Mouse (Mus musculus): ENCODE measurements around the gene Nup210l. TPM values are rescaled to one million over a fixed set of nuclear protein-coding genes. Genes with fewer than 3 reads are reported as not detected.

Gene Nup210l
- polyA plus RNA-seq, 1 experiment from 2014 or later: 0.53 TPM

GRCm38 (mm10) chr3:90155996-90156395, 52.1 kb downstream of the Nup210l start:
- Histone ChIP-seq H3K4me3 (ENCODE audit: low read depth, low read length) (no peak overlapping the region), H3K27me3 (replicated peaks; ENCODE audit: control insufficient read depth, insufficient read depth, low read length) (no peaks in the 10 kb centered on the region), H3K9ac (ENCODE audit: low read length) (no peak overlapping the region), H3K4me2 (ENCODE audit: low read length) (no peak overlapping the region), H3K9me3 (ENCODE audit: control insufficient read depth, low read length) (no peaks in the 10 kb centered on the region), H3K36me3 (ENCODE audit: control insufficient read depth, insufficient read depth, low read length) (no peaks in the 10 kb centered on the region), H3K4me1 (replicated peaks; ENCODE audit: control insufficient read depth, insufficient read depth, low read length) (no peaks in the 10 kb centered on the region), H3K27ac (ENCODE audit: low read depth) (no peak overlapping the region)
- 62% methylated on average over 5 of the region's 5 CpGs for WGBS
- ATAC-seq (replicated peaks; ENCODE audit: low FRiP score, low TSS enrichment, low read depth) (no peak), DNase-seq (ENCODE audit: low spot score) (no peak)

GRCm38 (mm10) chr3:90159757-90160156, 55.8 kb downstream of the Nup210l start:
- no peak overlapping the region for H3K4me3 ChIP-seq (ENCODE audit: low read depth, low read length)
- H3K9ac ChIP-seq (ENCODE audit: low read length): no peak overlapping the region
- ATAC-seq (replicated peaks; ENCODE audit: low FRiP score, low TSS enrichment, low read depth) (no peak), DNase-seq (ENCODE audit: low spot score) (no peak)
- no peaks in the 10 kb centered on the region for H3K9me3 ChIP-seq (ENCODE audit: control insufficient read depth, low read length)
- no peak overlapping the region for H3K4me2 ChIP-seq (ENCODE audit: low read length)
- H3K27me3 ChIP-seq (replicated peaks; ENCODE audit: control insufficient read depth, insufficient read depth, low read length): no peaks in the 10 kb centered on the region
- no peaks in the 10 kb centered on the region for H3K4me1 ChIP-seq (replicated peaks; ENCODE audit: control insufficient read depth, insufficient read depth, low read length)
- 90% methylated on average over 9 of the region's 9 CpGs for WGBS
- H3K36me3 ChIP-seq (ENCODE audit: control insufficient read depth, insufficient read depth, low read length): no peaks in the 10 kb centered on the region
- H3K27ac ChIP-seq (ENCODE audit: low read depth): no peak overlapping the region

GRCm38 (mm10) chr3:90161541-90161940, 57.6 kb downstream of the Nup210l start:
- WGBS: 78% methylated on average over 3 of the region's 3 CpGs
- no peak overlapping the region for H3K9ac ChIP-seq (ENCODE audit: low read length)

GRCm38 (mm10) chr3:90179566-90179965, 75.6 kb downstream of the Nup210l start:
- no peak for ATAC-seq (replicated peaks; ENCODE audit: low FRiP score, low TSS enrichment, low read depth)
- Histone ChIP-seq H3K4me1 (replicated peaks; ENCODE audit: control insufficient read depth, insufficient read depth, low read length) (no peaks in the 10 kb centered on the region), H3K4me2 (ENCODE audit: low read length) (no peak overlapping the region), H3K27me3 (replicated peaks; ENCODE audit: control insufficient read depth, insufficient read depth, low read length) (no peaks in the 10 kb centered on the region), H3K9ac (ENCODE audit: low read length) (no peak overlapping the region), H3K9me3 (ENCODE audit: control insufficient read depth, low read length) (no peaks in the 10 kb centered on the region), H3K27ac (ENCODE audit: low read depth) (no peak overlapping the region), H3K4me3 (ENCODE audit: low read depth, low read length) (no peak overlapping the region), H3K36me3 (ENCODE audit: control insufficient read depth, insufficient read depth, low read length) (no peaks in the 10 kb centered on the region)
- 74% methylated on average over 3 of the region's 3 CpGs for WGBS
- DNase-seq (ENCODE audit: low spot score): no peak

More at GRCm38 (mm10) chr3:90161541-90161940, 57.6 kb downstream of the Nup210l start:
- no peaks in the 10 kb centered on the region for H3K4me1 ChIP-seq (replicated peaks; ENCODE audit: control insufficient read depth, insufficient read depth, low read length)
- H3K4me2 ChIP-seq (ENCODE audit: low read length): no peak overlapping the region
- ATAC-seq (replicated peaks; ENCODE audit: low FRiP score, low TSS enrichment, low read depth) (no peak), DNase-seq (ENCODE audit: low spot score) (no peak)
- H3K36me3 ChIP-seq (ENCODE audit: control insufficient read depth, insufficient read depth, low read length): no peaks in the 10 kb centered on the region
- H3K9me3 ChIP-seq (ENCODE audit: control insufficient read depth, low read length): no peaks in the 10 kb centered on the region
- H3K27me3 ChIP-seq (replicated peaks; ENCODE audit: control insufficient read depth, insufficient read depth, low read length): no peaks in the 10 kb centered on the region
- H3K27ac ChIP-seq (ENCODE audit: low read depth): no peak overlapping the region
- H3K4me3 ChIP-seq (ENCODE audit: low read depth, low read length): no peak overlapping the region

GRCm38 (mm10) chr3:90183581-90183980, 79.6 kb downstream of the Nup210l start:
- WGBS: 76% methylated on average over 3 of the region's 3 CpGs
- Histone ChIP-seq H3K9ac (ENCODE audit: low read length) (no peak overlapping the region), H3K4me1 (replicated peaks; ENCODE audit: control insufficient read depth, insufficient read depth, low read length) (no peaks in the 10 kb centered on the region), H3K36me3 (ENCODE audit: control insufficient read depth, insufficient read depth, low read length) (no peaks in the 10 kb centered on the region), H3K27me3 (replicated peaks; ENCODE audit: control insufficient read depth, insufficient read depth, low read length) (no peaks in the 10 kb centered on the region), H3K9me3 (ENCODE audit: control insufficient read depth, low read length) (no peaks in the 10 kb centered on the region), H3K4me2 (ENCODE audit: low read length) (no peak overlapping the region), H3K4me3 (ENCODE audit: low read depth, low read length) (no peak overlapping the region), H3K27ac (ENCODE audit: low read depth) (no peak overlapping the region)
- no peak for ATAC-seq (replicated peaks; ENCODE audit: low FRiP score, low TSS enrichment, low read depth)
- DNase-seq (ENCODE audit: low spot score): no peak

GRCm38 (mm10) chr3:90190859-90191510, 87.1 kb downstream of the Nup210l start:
- Histone ChIP-seq H3K4me3 (ENCODE audit: low read depth, low read length) (no peak overlapping the region), H3K27ac (ENCODE audit: low read depth) (no peak overlapping the region), H3K36me3 (ENCODE audit: control insufficient read depth, insufficient read depth, low read length) (no peaks in the 10 kb centered on the region), H3K9ac (ENCODE audit: low read length) (no peak overlapping the region), H3K27me3 (replicated peaks; ENCODE audit: control insufficient read depth, insufficient read depth, low read length) (no peaks in the 10 kb centered on the region), H3K4me2 (ENCODE audit: low read length) (no peak overlapping the region), H3K9me3 (ENCODE audit: control insufficient read depth, low read length) (no peaks in the 10 kb centered on the region), H3K4me1 (replicated peaks; ENCODE audit: control insufficient read depth, insufficient read depth, low read length) (no peaks in the 10 kb centered on the region)
- peak; percentile 60 for DNase-seq (ENCODE audit: low spot score)
- 67% methylated on average over 11 of the region's 11 CpGs for WGBS
- no peak for ATAC-seq (replicated peaks; ENCODE audit: low FRiP score, low TSS enrichment, low read depth)

GRCm38 (mm10) chr3:90194759-90195158, 90.8 kb downstream of the Nup210l start:
- Histone ChIP-seq H3K27me3 (replicated peaks; ENCODE audit: control insufficient read depth, insufficient read depth, low read length) (no peaks in the 10 kb centered on the region), H3K9me3 (ENCODE audit: control insufficient read depth, low read length) (no peaks in the 10 kb centered on the region), H3K4me3 (ENCODE audit: low read depth, low read length) (no peak overlapping the region), H3K27ac (ENCODE audit: low read depth) (no peak overlapping the region), H3K36me3 (ENCODE audit: control insufficient read depth, insufficient read depth, low read length) (no peaks in the 10 kb centered on the region), H3K9ac (ENCODE audit: low read length) (no peak overlapping the region), H3K4me2 (ENCODE audit: low read length) (no peak overlapping the region), H3K4me1 (replicated peaks; ENCODE audit: control insufficient read depth, insufficient read depth, low read length) (no peaks in the 10 kb centered on the region)
- 54% methylated on average over 4 of the region's 4 CpGs for WGBS
- DNase-seq (ENCODE audit: low spot score) (no peak), ATAC-seq (replicated peaks; ENCODE audit: low FRiP score, low TSS enrichment, low read depth) (no peak)

- 69% methylated on average over 1 of the region's 1 CpGs for WGBS
- Histone ChIP-seq H3K9ac (ENCODE audit: low read length) (no peak overlapping the region), H3K4me1 (replicated peaks; ENCODE audit: control insufficient read depth, insufficient read depth, low read length) (no peaks in the 10 kb centered on the region), H3K4me3 (ENCODE audit: low read depth, low read length) (no peak overlapping the region), H3K27ac (ENCODE audit: low read depth) (no peak overlapping the region), H3K9me3 (ENCODE audit: control insufficient read depth, low read length) (no peaks in the 10 kb centered on the region), H3K36me3 (ENCODE audit: control insufficient read depth, insufficient read depth, low read length) (no peaks in the 10 kb centered on the region), H3K27me3 (replicated peaks; ENCODE audit: control insufficient read depth, insufficient read depth, low read length) (no peaks in the 10 kb centered on the region), H3K4me2 (ENCODE audit: low read length) (no peak overlapping the region)
- DNase-seq (ENCODE audit: low spot score): no peak
- ATAC-seq (replicated peaks; ENCODE audit: low FRiP score, low TSS enrichment, low read depth): no peak
Measured at GRCm38 (mm10) chr3:90195644-90196043, 91.7 kb downstream of the Nup210l start.

GRCm38 (mm10) chr3:90197548-90197947, 93.6 kb downstream of the Nup210l start:
- H3K4me1 ChIP-seq (replicated peaks; ENCODE audit: control insufficient read depth, insufficient read depth, low read length): no peaks in the 10 kb centered on the region
- ATAC-seq (replicated peaks; ENCODE audit: low FRiP score, low TSS enrichment, low read depth) (no peak), DNase-seq (ENCODE audit: low spot score) (no peak)
- H3K27ac ChIP-seq (ENCODE audit: low read depth): no peak overlapping the region
- H3K27me3 ChIP-seq (replicated peaks; ENCODE audit: control insufficient read depth, insufficient read depth, low read length): no peaks in the 10 kb centered on the region
- no peaks in the 10 kb centered on the region for H3K36me3 ChIP-seq (ENCODE audit: control insufficient read depth, insufficient read depth, low read length)
- 65% methylated on average over 1 of the region's 1 CpGs for WGBS
- no peak overlapping the region for H3K4me3 ChIP-seq (ENCODE audit: low read depth, low read length)
- no peak overlapping the region for H3K4me2 ChIP-seq (ENCODE audit: low read length)
- H3K9me3 ChIP-seq (ENCODE audit: control insufficient read depth, low read length): no peaks in the 10 kb centered on the region
- H3K9ac ChIP-seq (ENCODE audit: low read length): no peak overlapping the region
